Mouse (Mus musculus): Measurements from ENCODE around the gene 9930021J03Rik. TPM values are rescaled to one million over a fixed set of nuclear protein-coding genes. Genes with fewer than 3 reads are reported as not detected.

Gene 9930021J03Rik
- polyA plus RNA-seq, 1 experiment from 2014 or later = 7.8 TPM

GRCm38 (mm10) chr19:29676479-29677193 lies 129.2 kb downstream of the 9930021J03Rik start:
- no peaks in the 10 kb centered on the region for H3K4me1 ChIP-seq (replicated peaks)
- H3K27ac ChIP-seq = no peak overlapping the region
- 81% methylated on average over 10 of the region's 10 CpGs for WGBS
- no peaks in the 10 kb centered on the region for H3K9me3 ChIP-seq
- no peak overlapping the region for H3K9ac ChIP-seq
- ATAC-seq (ENCODE audit: low FRiP score) = no peak
- H3K4me3 ChIP-seq = no peak overlapping the region
- H3K4me2 ChIP-seq = no peak overlapping the region
- no peaks in the 10 kb centered on the region for H3K27me3 ChIP-seq
- H3K36me3 ChIP-seq = no peaks in the 10 kb centered on the region

GRCm38 (mm10) chr19:29675562-29676078 lies 130.2 kb downstream of the 9930021J03Rik start:
- 71% methylated on average over 9 of the region's 9 CpGs for WGBS
- Histone ChIP-seq H3K4me1 (replicated peaks) (no peaks in the 10 kb centered on the region), H3K9ac (no peak overlapping the region), H3K27me3 (no peaks in the 10 kb centered on the region), H3K4me2 (no peak overlapping the region), H3K27ac (no peak overlapping the region), H3K4me3 (no peak overlapping the region), H3K9me3 (no peaks in the 10 kb centered on the region), H3K36me3 (no peaks in the 10 kb centered on the region)
- no peak for ATAC-seq (ENCODE audit: low FRiP score)

- Histone ChIP-seq H3K27me3 (no peaks in the 10 kb centered on the region), H3K9ac (no peak overlapping the region), H3K4me3 (no peak overlapping the region), H3K4me1 (replicated peaks) (no peaks in the 10 kb centered on the region), H3K4me2 (no peak overlapping the region), H3K36me3 (no peaks in the 10 kb centered on the region), H3K9me3 (no peaks in the 10 kb centered on the region), H3K27ac (no peak overlapping the region)
- 93% methylated on average over 7 of the region's 7 CpGs for WGBS
- ATAC-seq (ENCODE audit: low FRiP score) = no peak
Observed at GRCm38 (mm10) chr19:29674946-29675345, 130.8 kb downstream of the 9930021J03Rik start.

- ATAC-seq (ENCODE audit: low FRiP score) = no peak
- WGBS = 94% methylated on average over 13 of the region's 13 CpGs
- no peaks in the 10 kb centered on the region for H3K27me3 ChIP-seq
- no peak overlapping the region for H3K4me3 ChIP-seq
- H3K27ac ChIP-seq = no peak overlapping the region
- no peaks in the 10 kb centered on the region for H3K4me1 ChIP-seq (replicated peaks)
- H3K4me2 ChIP-seq = no peak overlapping the region
- no peak overlapping the region for H3K9ac ChIP-seq
- no peaks in the 10 kb centered on the region for H3K36me3 ChIP-seq
- H3K9me3 ChIP-seq = no peaks in the 10 kb centered on the region
Observed at GRCm38 (mm10) chr19:29672660-29673059, 133.1 kb downstream of the 9930021J03Rik start.

- no peaks in the 10 kb centered on the region for H3K4me1 ChIP-seq (replicated peaks)
- H3K9ac ChIP-seq = no peak overlapping the region
- no peak for ATAC-seq (ENCODE audit: low FRiP score)
- H3K27ac ChIP-seq = no peak overlapping the region
- H3K4me2 ChIP-seq = no peak overlapping the region
- H3K36me3 ChIP-seq = no peaks in the 10 kb centered on the region
- no peak overlapping the region for H3K4me3 ChIP-seq
- 92% methylated on average over 2 of the region's 2 CpGs for WGBS
- no peaks in the 10 kb centered on the region for H3K9me3 ChIP-seq
- H3K27me3 ChIP-seq = no peaks in the 10 kb centered on the region
Observed at GRCm38 (mm10) chr19:29671160-29671559, 134.6 kb downstream of the 9930021J03Rik start.

GRCm38 (mm10) chr19:29670247-29670646 lies 135.5 kb downstream of the 9930021J03Rik start:
- no peaks in the 10 kb centered on the region for H3K4me1 ChIP-seq (replicated peaks)
- H3K4me3 ChIP-seq = no peak overlapping the region
- H3K9ac ChIP-seq = no peak overlapping the region
- WGBS = 90% methylated on average over 6 of the region's 6 CpGs
- no peak overlapping the region for H3K27ac ChIP-seq
- H3K36me3 ChIP-seq = no peaks in the 10 kb centered on the region
- ATAC-seq (ENCODE audit: low FRiP score) = no peak
- no peaks in the 10 kb centered on the region for H3K9me3 ChIP-seq
- no peak overlapping the region for H3K4me2 ChIP-seq
- no peaks in the 10 kb centered on the region for H3K27me3 ChIP-seq

GRCm38 (mm10) chr19:29668135-29668534 lies 137.7 kb downstream of the 9930021J03Rik start:
- ATAC-seq (ENCODE audit: low FRiP score) = no peak
- Histone ChIP-seq H3K9ac (no peak overlapping the region), H3K36me3 (no peaks in the 10 kb centered on the region), H3K4me2 (no peak overlapping the region), H3K27ac (no peak overlapping the region), H3K4me3 (no peak overlapping the region), H3K27me3 (no peaks in the 10 kb centered on the region), H3K9me3 (no peaks in the 10 kb centered on the region), H3K4me1 (replicated peaks) (no peaks in the 10 kb centered on the region)
- WGBS = 92% methylated on average over 7 of the region's 7 CpGs

- no peak overlapping the region for H3K4me3 ChIP-seq
- no peaks in the 10 kb centered on the region for H3K27me3 ChIP-seq
- WGBS = 82% methylated on average over 5 of the region's 5 CpGs
- H3K27ac ChIP-seq = no peak overlapping the region
- ATAC-seq (ENCODE audit: low FRiP score) = no peak
- no peaks in the 10 kb centered on the region for H3K36me3 ChIP-seq
- H3K9me3 ChIP-seq = no peaks in the 10 kb centered on the region
- no peaks in the 10 kb centered on the region for H3K4me1 ChIP-seq (replicated peaks)
- no peak overlapping the region for H3K9ac ChIP-seq
- H3K4me2 ChIP-seq = no peak overlapping the region
Observed at GRCm38 (mm10) chr19:29666965-29667594, 138.7 kb downstream of the 9930021J03Rik start.

- Histone ChIP-seq H3K36me3 (no peaks in the 10 kb centered on the region), H3K27me3 (no peaks in the 10 kb centered on the region), H3K9ac (no peak overlapping the region), H3K9me3 (no peaks in the 10 kb centered on the region), H3K4me1 (replicated peaks) (no peaks in the 10 kb centered on the region), H3K27ac (no peak overlapping the region), H3K4me3 (no peak overlapping the region), H3K4me2 (no peak overlapping the region)
- WGBS = 90% methylated on average over 4 of the region's 4 CpGs
- no peak for ATAC-seq (ENCODE audit: low FRiP score)
Observed at GRCm38 (mm10) chr19:29666164-29666563, 139.6 kb downstream of the 9930021J03Rik start.

GRCm38 (mm10) chr19:29664934-29665333 lies 140.9 kb downstream of the 9930021J03Rik start:
- ATAC-seq (ENCODE audit: low FRiP score) = no peak
- Histone ChIP-seq H3K9me3 (no peaks in the 10 kb centered on the region), H3K27me3 (no peaks in the 10 kb centered on the region), H3K27ac (no peak overlapping the region), H3K9ac (no peak overlapping the region), H3K4me3 (no peak overlapping the region), H3K4me2 (no peak overlapping the region), H3K36me3 (no peaks in the 10 kb centered on the region), H3K4me1 (replicated peaks) (no peaks in the 10 kb centered on the region)
- WGBS = 77% methylated on average over 5 of the region's 5 CpGs
